Mouse (Mus musculus): ENCODE results near the gene 1810043G02Rik.
A peak's percentile ranks its signal among the peaks of the same experiment; 100 is the strongest.

DNA sequence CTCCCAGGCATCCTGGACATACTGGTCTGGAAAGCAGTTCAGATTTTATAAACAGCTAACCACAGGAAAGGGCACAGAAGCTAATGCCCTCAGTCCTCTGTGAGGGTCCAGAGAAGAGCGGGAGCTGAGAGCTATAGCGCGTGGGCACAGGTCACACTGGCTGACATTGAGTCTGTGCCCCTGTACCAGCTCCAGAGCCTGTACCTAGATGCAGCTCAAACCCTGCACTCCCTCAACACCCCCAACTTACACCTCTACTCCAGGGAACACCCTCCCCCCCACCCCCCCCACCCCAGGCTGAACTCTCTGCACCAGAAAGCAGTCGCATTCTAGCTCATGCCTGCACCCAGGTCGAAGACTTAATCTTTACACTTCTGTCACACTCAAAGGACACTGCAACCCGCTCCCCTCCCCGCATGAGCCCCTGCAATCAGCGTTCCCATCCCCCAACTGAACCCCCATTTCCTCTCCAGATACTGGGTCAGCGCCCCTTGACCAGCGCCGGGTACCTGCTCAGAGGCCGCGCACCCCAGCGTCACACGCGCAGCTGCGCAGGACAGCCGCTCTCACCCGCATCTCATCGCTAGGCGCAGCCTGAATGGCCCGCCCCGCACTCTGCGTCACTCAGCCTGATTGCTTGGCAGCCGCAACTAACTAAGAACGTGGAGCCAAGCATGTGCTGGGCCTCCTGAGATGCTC, 8.9 kb upstream of the 1810043G02Rik start:
- TF ChIP-seq NRF1 (IDR thresholded peaks at IDR 0.05; ENCODE audit: insufficient read depth, low read depth, low read length, poor library complexity, severe bottlenecking) (peak; percentile 68), CTCF (IDR thresholded peaks at IDR 0.05 in 2 of 3, conservative IDR thresholded peaks at IDR 0.05 in 1 of 3; ENCODE audit: control insufficient read depth in 1 of 3, insufficient read depth in 1 of 3, low read depth in 2 of 3, low read length in 3 of 3, poor library complexity in 1 of 3, severe bottlenecking in 1 of 3) (no peak), ZMIZ1 (IDR thresholded peaks at IDR 0.05; ENCODE audit: low read depth, low read length) (no peak), MAZ (IDR thresholded peaks at IDR 0.05; ENCODE audit: low read depth, low read length) (no peak), TAL1 (IDR thresholded peaks at IDR 0.05; ENCODE audit: low read length) (no peak), MYC (IDR thresholded peaks at IDR 0.05; ENCODE audit: low read depth, low read length) (no peak), ETS1 (IDR thresholded peaks at IDR 0.05; ENCODE audit: low read depth, low read length) (no peak), ELF1 (IDR thresholded peaks at IDR 0.05; ENCODE audit: low read depth, low read length) (no peak)
